Mouse (Mus musculus) embryonic facial prominence, embryonic 12.5 days (tissue): Measurements from ENCODE around the gene N4bp3. TPM values are rescaled to one million over a fixed set of nuclear protein-coding genes. Genes with fewer than 3 reads are reported as not detected.
"Not testable (repeated sequence)": the region's sequence is repeated elsewhere in the genome, so short reads cannot be mapped to it uniquely, and the experiment has no call there.

ENCODE experiments used
- ATAC-seq: fragments of 200-750 bp; cut with Nextera tagmentation; 2 replicates; pipeline ENCODE4 v1.8.0; 2017; ENCODE audit not compliant: insufficient number of reproducible peaks, insufficient read depth, low FRiP score, low TSS enrichment
- H3K27ac ChIP-seq: fragments of 300-500 bp; sonication (generic); 2 replicates; pipeline ENCODE4 v1.5.1; 2016; ENCODE audit warnings: mild to moderate bottlenecking
- H3K27me3 ChIP-seq: fragments of 300-500 bp; sonication (generic); 2 replicates; pipeline ENCODE4 v1.6.1; 2016; ENCODE audit warnings: mild to moderate bottlenecking, moderate library complexity
- H3K36me3 ChIP-seq: fragments of 300-500 bp; sonication (generic); 2 replicates; pipeline ENCODE4 v1.6.1; 2016; ENCODE audit warnings: mild to moderate bottlenecking
- H3K4me1 ChIP-seq: fragments of 300-500 bp; sonication (generic); 2 replicates; pipeline ENCODE4 v1.6.1; 2016
- H3K4me2 ChIP-seq: fragments of 300-500 bp; sonication (generic); replicated peaks from 2 replicates; pipeline ENCODE4 v1.6.1; 2016; ENCODE audit warnings: mild to moderate bottlenecking, moderate library complexity
- H3K4me3 ChIP-seq: fragments of 300-500 bp; sonication (generic); 2 replicates; pipeline ENCODE4 v1.5.1; 2016; ENCODE audit warnings: mild to moderate bottlenecking
- H3K9ac ChIP-seq: fragments of 300-500 bp; sonication (generic); 2 replicates; pipeline ENCODE4 v1.6.1; 2016; ENCODE audit warnings: mild to moderate bottlenecking, moderate library complexity
- H3K9me3 ChIP-seq: fragments of 300-500 bp; sonication (generic); 2 replicates; pipeline ENCODE4 v1.6.1; 2016; ENCODE audit warnings: mild to moderate bottlenecking, moderate library complexity
- WGBS: fragments of 180-500 bp; shearing (Covaris S2); methylation state at CpG from one replicate; pipeline ENCODE4 v1.1.7; 2016; 5-methylcytosine and 5-hydroxymethylcytosine counted together
- polyA plus RNA-seq: library from polyadenylated mRNA; unstranded; fragments of >200 nt; fragmentation: Nextera tagmentation; extraction: Ambion mirVana; gene quantifications from 2 replicates; pipeline ENCODE4 v1.2.1, GENCODE M21; 2016

Gene N4bp3
- polyA plus RNA-seq, 1 experiment from 2014 or later: 23.6 TPM

- peaks cover 63% of the 10 kb centered on the region for H3K36me3 ChIP-seq
- H3K4me2 ChIP-seq: no peak overlapping the region
- no peaks in the 10 kb centered on the region for H3K27me3 ChIP-seq
- 79% methylated on average over 5 of the region's 5 CpGs for WGBS
- no peak overlapping the region for H3K27ac ChIP-seq
- H3K9ac ChIP-seq: no peak overlapping the region
- H3K4me1 ChIP-seq: peaks cover 7% of the 10 kb centered on the region
- ATAC-seq: no peak
- H3K4me3 ChIP-seq: no peak overlapping the region
- H3K9me3 ChIP-seq: no peaks in the 10 kb centered on the region
Measured at GRCm38 (mm10) chr11:51625187-51625820, 25.3 kb downstream of the N4bp3 start.

GRCm38 (mm10) chr11:51622971-51623491, 27.6 kb downstream of the N4bp3 start:
- Histone ChIP-seq H3K27me3 (no peaks in the 10 kb centered on the region), H3K4me2 (no peak overlapping the region), H3K4me1 (peaks cover 9% of the 10 kb centered on the region), H3K27ac (no peak overlapping the region), H3K4me3 (no peak overlapping the region), H3K9ac (no peak overlapping the region), H3K36me3 (peaks cover 56% of the 10 kb centered on the region), H3K9me3 (no peaks in the 10 kb centered on the region)
- no peak for ATAC-seq
- 88% methylated on average over 7 of the region's 7 CpGs for WGBS

- Histone ChIP-seq H3K4me3 (no peak overlapping the region), H3K36me3 (peaks cover 52% of the 10 kb centered on the region), H3K27me3 (no peaks in the 10 kb centered on the region), H3K27ac (no peak overlapping the region), H3K4me2 (no peak overlapping the region), H3K9me3 (no peaks in the 10 kb centered on the region), H3K4me1 (peaks cover 9% of the 10 kb centered on the region), H3K9ac (no peak overlapping the region)
- 83% methylated on average over 2 of the region's 2 CpGs for WGBS
- ATAC-seq: no peak
Measured at GRCm38 (mm10) chr11:51621776-51622175, 28.9 kb downstream of the N4bp3 start.

GRCm38 (mm10) chr11:51620084-51620483, 30.6 kb downstream of the N4bp3 start:
- Histone ChIP-seq H3K27me3 (no peaks in the 10 kb centered on the region), H3K27ac (peak overlapping the region; percentile 30; the same call in 1 of the 2 replicates), H3K4me3 (peak overlapping the region; percentile 84), H3K36me3 (peaks cover 38% of the 10 kb centered on the region), H3K4me2 (peak overlapping the region; percentile 82), H3K4me1 (peaks cover 12% of the 10 kb centered on the region), H3K9ac (peak overlapping the region; percentile 73), H3K9me3 (no peaks in the 10 kb centered on the region)
- ATAC-seq: no peak
- 2% methylated on average over 11 of the region's 11 CpGs for WGBS

GRCm38 (mm10) chr11:51619409-51620060, 31.1 kb downstream of the N4bp3 start, which contains the start of gene Nhp2:
Nhp2 (plus strand) TSS chr11:51619735.
- WGBS: under 1% methylated on average over 51 of the region's 51 CpGs
- no peaks in the 10 kb centered on the region for H3K9me3 ChIP-seq
- H3K27ac ChIP-seq: peak within 1 kb of the TSS; percentile 30; the same call in 1 of the 2 replicates
- H3K27me3 ChIP-seq: no peaks in the 10 kb centered on the region
- H3K36me3 ChIP-seq: peaks cover 32% of the 10 kb centered on the region
- peak; percentile 89 for ATAC-seq
- H3K4me2 ChIP-seq: peak within 1 kb of the TSS; percentile 82
- peaks cover 17% of the 10 kb centered on the region for H3K4me1 ChIP-seq
- peak within 1 kb of the TSS; percentile 73 for H3K9ac ChIP-seq
- H3K4me3 ChIP-seq: peak within 1 kb of the TSS; percentile 84

- Histone ChIP-seq H3K4me1 (peaks cover 20% of the 10 kb centered on the region), H3K36me3 (peaks cover 27% of the 10 kb centered on the region), H3K4me2 (peak overlapping the region; percentile 82), H3K4me3 (peak overlapping the region; percentile 84), H3K27ac (no peak overlapping the region), H3K9ac (no peak overlapping the region), H3K9me3 (no peaks in the 10 kb centered on the region), H3K27me3 (no peaks in the 10 kb centered on the region)
- peak; percentile 53 for ATAC-seq
- 46% methylated on average over 8 of the region's 8 CpGs for WGBS
Measured at GRCm38 (mm10) chr11:51618894-51619408, 31.7 kb downstream of the N4bp3 start.

- Histone ChIP-seq H3K27me3 (no peaks in the 10 kb centered on the region), H3K4me2 (no peak overlapping the region), H3K4me1 (peaks cover 20% of the 10 kb centered on the region), H3K9ac (no peak overlapping the region), H3K36me3 (peaks cover 14% of the 10 kb centered on the region), H3K9me3 (no peaks in the 10 kb centered on the region), H3K27ac (no peak overlapping the region), H3K4me3 (no peak overlapping the region)
- no peak for ATAC-seq
- 5% methylated on average over 4 of the region's 4 CpGs for WGBS
Measured at GRCm38 (mm10) chr11:51617693-51618092, 32.9 kb downstream of the N4bp3 start.

GRCm38 (mm10) chr11:51616113-51616512, 34.5 kb downstream of the N4bp3 start:
- peak overlapping the region; percentile 71; the same call in 1 of the 2 replicates for H3K27ac ChIP-seq
- ATAC-seq, H3K9me3 ChIP-seq, H3K36me3 ChIP-seq, H3K27me3 ChIP-seq: not testable (repeated sequence)
- peak overlapping the region; percentile 41; the same call in 1 of the 2 replicates for H3K9ac ChIP-seq
- WGBS: 86% methylated on average over 7 of the region's 7 CpGs
- H3K4me2 ChIP-seq: peak overlapping the region; percentile 62
- H3K4me1 ChIP-seq: peaks cover 20% of the 10 kb centered on the region
- H3K4me3 ChIP-seq: peak overlapping the region; percentile 35; the same call in 1 of the 2 replicates

GRCm38 (mm10) chr11:51615601-51616000, 35.0 kb downstream of the N4bp3 start:
- ATAC-seq: peak; percentile 53; the same call in 1 of the 2 replicates
- Histone ChIP-seq H3K9ac (peak overlapping the region; percentile 41), H3K4me1 (peaks cover 16% of the 10 kb centered on the region), H3K9me3 (no peaks in the 10 kb centered on the region), H3K4me2 (peak overlapping the region; percentile 62), H3K27me3 (no peaks in the 10 kb centered on the region), H3K36me3 (no peaks in the 10 kb centered on the region), H3K27ac (peak overlapping the region; percentile 71), H3K4me3 (peak overlapping the region; percentile 35)
- WGBS: 4% methylated on average over 14 of the region's 14 CpGs

- H3K9me3 ChIP-seq: no peaks in the 10 kb centered on the region
- ATAC-seq: no peak
- peak overlapping the region; percentile 41 for H3K9ac ChIP-seq
- H3K4me3 ChIP-seq: peak overlapping the region; percentile 35
- H3K27ac ChIP-seq: peak overlapping the region; percentile 71
- H3K36me3 ChIP-seq: no peaks in the 10 kb centered on the region
- peak overlapping the region; percentile 62 for H3K4me2 ChIP-seq
- no peaks in the 10 kb centered on the region for H3K27me3 ChIP-seq
- peaks cover 11% of the 10 kb centered on the region for H3K4me1 ChIP-seq
- 42% methylated on average over 7 of the region's 7 CpGs for WGBS
Measured at GRCm38 (mm10) chr11:51615129-51615528, 35.5 kb downstream of the N4bp3 start.

GRCm38 (mm10) chr11:51614256-51614655, 36.4 kb downstream of the N4bp3 start:
- no peak for ATAC-seq
- Histone ChIP-seq H3K9ac (no peak overlapping the region), H3K4me3 (no peak overlapping the region), H3K9me3 (no peaks in the 10 kb centered on the region), H3K4me1 (peaks cover 11% of the 10 kb centered on the region; the same call in 1 of the 2 replicates), H3K27me3 (no peaks in the 10 kb centered on the region), H3K4me2 (no peak overlapping the region), H3K36me3 (no peaks in the 10 kb centered on the region), H3K27ac (peak overlapping the region; percentile 71; the same call in 1 of the 2 replicates)
- WGBS: 74% methylated on average over 8 of the region's 8 CpGs
